Mouse (Mus musculus) heart, embryonic 13.5 days (tissue): ENCODE data around the gene Olfr1000. TPM values are rescaled to one million over a fixed set of nuclear protein-coding genes. Genes with fewer than 3 reads are reported as not detected.
"Not testable (repeated sequence)": the region's sequence is repeated elsewhere in the genome, so short reads cannot be mapped to it uniquely, and the experiment has no call there.

Experiments
- ATAC-seq: fragments of 200-750 bp; cut with Nextera tagmentation; 2 replicates; pipeline ENCODE4 v1.8.0; 2017; ENCODE audit warnings: moderate TSS enrichment; ENCODE audit not compliant: insufficient number of reproducible peaks, low FRiP score, low TSS enrichment; ENCODE audit errors: extremely low read depth
- H3K27ac ChIP-seq: fragments of 300-500 bp; sonication (generic); replicated peaks from 2 replicates; pipeline ENCODE4 v1.5.1; 2015; ENCODE audit warnings: moderate library complexity, mild to moderate bottlenecking, inconsistent platforms
- H3K27me3 ChIP-seq: fragments of 300-500 bp; sonication (generic); replicated peaks from 2 replicates; pipeline ENCODE4 v1.6.1; 2015; ENCODE audit warnings: mild to moderate bottlenecking, inconsistent platforms
- H3K36me3 ChIP-seq: fragments of 300-500 bp; sonication (generic); 2 replicates; pipeline ENCODE4 v1.6.1; 2015; ENCODE audit warnings: mild to moderate bottlenecking, inconsistent platforms
- H3K4me1 ChIP-seq: fragments of 300-500 bp; sonication (generic); 2 replicates; pipeline ENCODE4 v1.6.1; 2015; ENCODE audit warnings: inconsistent platforms
- H3K4me2 ChIP-seq: fragments of 300-500 bp; sonication (generic); 2 replicates; pipeline ENCODE4 v1.6.1; 2015; ENCODE audit warnings: inconsistent platforms, mild to moderate bottlenecking, moderate library complexity
- H3K4me3 ChIP-seq: fragments of 300-500 bp; sonication (generic); 2 replicates; pipeline ENCODE4 v1.5.1; 2015; ENCODE audit warnings: moderate library complexity, mild to moderate bottlenecking, inconsistent platforms
- H3K9ac ChIP-seq: fragments of 300-500 bp; sonication (generic); 2 replicates; pipeline ENCODE4 v1.6.1; 2015; ENCODE audit warnings: inconsistent platforms, mild to moderate bottlenecking, moderate library complexity
- H3K9me3 ChIP-seq: fragments of 300-500 bp; sonication (generic); 2 replicates; pipeline ENCODE4 v1.6.1; 2016; ENCODE audit warnings: inconsistent platforms
- WGBS: fragments of 180-500 bp; shearing (Covaris S2); methylation state at CpG from one replicate; pipeline ENCODE4 v1.1.7; 2015; ENCODE audit warnings: mixed read lengths; 5-methylcytosine and 5-hydroxymethylcytosine counted together
- polyA plus RNA-seq: library from polyadenylated mRNA; unstranded; fragments of >200 nt; fragmentation: Nextera tagmentation; extraction: Ambion mirVana; gene quantifications from 2 replicates; pipeline ENCODE4 v1.2.1, GENCODE M21; 2015

Olfr1000 gene
- polyA plus RNA-seq: not detected in 2 replicates

GRCm38 (mm10) chr2:85611803-85612202, at the start of gene Olfr1000:
Gene Olfr1000 (minus strand): TSS chr2:85611903.
- no peaks in the 10 kb centered on the region for H3K4me1 ChIP-seq
- H3K27ac ChIP-seq: no peak within 1 kb of the TSS
- H3K9ac ChIP-seq: no peak within 1 kb of the TSS
- no peak within 1 kb of the TSS for H3K4me2 ChIP-seq
- no peaks in the 10 kb centered on the region for H3K9me3 ChIP-seq
- H3K4me3 ChIP-seq: no peak within 1 kb of the TSS
- WGBS: 71% methylated on average over 1 of the region's 1 CpGs
- ATAC-seq: no peak
- H3K27me3 ChIP-seq: no peaks in the 10 kb centered on the region
- H3K36me3 ChIP-seq: no peaks in the 10 kb centered on the region

GRCm38 (mm10) chr2:85650604-85651003, 38.9 kb upstream of the Olfr1000 start, which contains the start of gene Olfr1002:
Gene Olfr1002 (minus strand): TSS chr2:85650704.
- H3K4me2 ChIP-seq: no peak within 1 kb of the TSS
- no peaks in the 10 kb centered on the region for H3K27me3 ChIP-seq
- H3K4me1 ChIP-seq: no peaks in the 10 kb centered on the region
- H3K27ac ChIP-seq: no peak within 1 kb of the TSS
- H3K9me3 ChIP-seq: no peaks in the 10 kb centered on the region
- 87% methylated on average over 1 of the region's 1 CpGs for WGBS
- no peak within 1 kb of the TSS for H3K9ac ChIP-seq
- no peak within 1 kb of the TSS for H3K4me3 ChIP-seq
- no peaks in the 10 kb centered on the region for H3K36me3 ChIP-seq
- no peak for ATAC-seq

- 74% methylated on average over 2 of the region's 2 CpGs for WGBS
- not testable (repeated sequence) for H3K9ac ChIP-seq, H3K4me3 ChIP-seq, ATAC-seq, H3K36me3 ChIP-seq, H3K27ac ChIP-seq, H3K27me3 ChIP-seq, H3K4me2 ChIP-seq, H3K4me1 ChIP-seq, H3K9me3 ChIP-seq
Measured at GRCm38 (mm10) chr2:85588648-85589047, 23.1 kb downstream of the Olfr1000 start, which contains the start of gene Olfr998. Gene Olfr998 (plus strand): TSS chr2:85588948.

GRCm38 (mm10) chr2:85578915-85579314, 32.8 kb downstream of the Olfr1000 start, which contains the start of gene Olfr996:
Gene Olfr996 (plus strand): TSS chr2:85579215.
- H3K9me3 ChIP-seq: no peaks in the 10 kb centered on the region
- no peaks in the 10 kb centered on the region for H3K27me3 ChIP-seq

GRCm38 (mm10) chr2:85561187-85561586, 50.5 kb downstream of the Olfr1000 start:
- WGBS: 17% methylated on average over 4 of the region's 4 CpGs

More at GRCm38 (mm10) chr2:85578915-85579314, 32.8 kb downstream of the Olfr1000 start, which contains the start of gene Olfr996:
- Histone ChIP-seq H3K4me1 (no peaks in the 10 kb centered on the region), H3K4me2 (no peak within 1 kb of the TSS), H3K27ac (no peak within 1 kb of the TSS), H3K36me3 (no peaks in the 10 kb centered on the region), H3K9ac (no peak within 1 kb of the TSS), H3K4me3 (no peak within 1 kb of the TSS)
- no peak for ATAC-seq

GRCm38 (mm10) chr2:85560226-85560625, 51.5 kb downstream of the Olfr1000 start:
- Histone ChIP-seq H3K4me1 (no peaks in the 10 kb centered on the region), H3K9ac (no peak overlapping the region), H3K27ac (no peak overlapping the region), H3K4me2 (no peak overlapping the region), H3K4me3 (no peak overlapping the region), H3K36me3 (no peaks in the 10 kb centered on the region), H3K27me3 (no peaks in the 10 kb centered on the region), H3K9me3 (no peaks in the 10 kb centered on the region)
- ATAC-seq: no peak
- 47% methylated on average over 4 of the region's 4 CpGs for WGBS

More at GRCm38 (mm10) chr2:85561187-85561586, 50.5 kb downstream of the Olfr1000 start:
- ATAC-seq: no peak
- Histone ChIP-seq H3K27me3 (no peaks in the 10 kb centered on the region), H3K36me3 (no peaks in the 10 kb centered on the region), H3K27ac (no peak overlapping the region), H3K4me1 (no peaks in the 10 kb centered on the region), H3K9me3 (no peaks in the 10 kb centered on the region), H3K4me3 (no peak overlapping the region), H3K9ac (no peak overlapping the region), H3K4me2 (no peak overlapping the region)

Other genes with a start within 250 kb of the Olfr1000 start
- gene Olfr988, start 248.7 kb downstream of the Olfr1000 start, polyA plus RNA-seq: not detected in 2 replicates
- not detected in 2 replicates for gene Olfr992, start 202.4 kb downstream of the Olfr1000 start, polyA plus RNA-seq
- not detected in 2 replicates for gene Olfr993, start 197.0 kb downstream of the Olfr1000 start, polyA plus RNA-seq
- gene Olfr994, start 175.5 kb downstream of the Olfr1000 start, polyA plus RNA-seq: not detected in 2 replicates
- gene Olfr995, start 168.3 kb downstream of the Olfr1000 start, polyA plus RNA-seq: not detected in 2 replicates
- gene 4833423E24Rik, start 92.9 kb downstream of the Olfr1000 start, polyA plus RNA-seq: not detected in 2 replicates
- not detected in 2 replicates for gene Olfr996, start 32.7 kb downstream of the Olfr1000 start, polyA plus RNA-seq
- gene Olfr998, start 23.0 kb downstream of the Olfr1000 start, polyA plus RNA-seq: not detected in 2 replicates
- not detected in 2 replicates for gene Olfr1002, start 38.8 kb upstream of the Olfr1000 start, polyA plus RNA-seq
- gene Olfr154, start 52.6 kb upstream of the Olfr1000 start, polyA plus RNA-seq: not detected in 2 replicates
- gene Olfr1006, start 66.9 kb upstream of the Olfr1000 start, polyA plus RNA-seq: not detected in 2 replicates
- not detected in 2 replicates for gene Olfr1008, start 77.5 kb upstream of the Olfr1000 start, polyA plus RNA-seq
- gene Olfr1009, start 103.5 kb upstream of the Olfr1000 start, polyA plus RNA-seq: not detected in 2 replicates
- not detected in 2 replicates for gene Olfr1012, start 150.9 kb upstream of the Olfr1000 start, polyA plus RNA-seq
- not detected in 2 replicates for gene Olfr1013, start 155.2 kb upstream of the Olfr1000 start, polyA plus RNA-seq
- gene Olfr1014, start 160.8 kb upstream of the Olfr1000 start, polyA plus RNA-seq: not detected in 2 replicates
- not detected in 2 replicates for gene Olfr1015, start 170.1 kb upstream of the Olfr1000 start, polyA plus RNA-seq
- not detected in 2 replicates for gene Olfr1016, start 190.6 kb upstream of the Olfr1000 start, polyA plus RNA-seq
- not detected in 2 replicates for gene Olfr1018, start 206.6 kb upstream of the Olfr1000 start, polyA plus RNA-seq
- not detected in 2 replicates for gene Olfr1019, start 233.6 kb upstream of the Olfr1000 start, polyA plus RNA-seq
- not detected in 2 replicates for gene Olfr1020, start 235.1 kb upstream of the Olfr1000 start, polyA plus RNA-seq